Mouse (Mus musculus) hindbrain, embryonic 11.5 days (tissue): Measurements from ENCODE around the gene Gm28374. TPM values are rescaled to one million over a fixed set of nuclear protein-coding genes. Genes with fewer than 3 reads are reported as not detected.

Experiments
- ATAC-seq: fragments of 200-750 bp; cut with Nextera tagmentation; 2 replicates; pipeline ENCODE4 v1.8.0; 2017; ENCODE audit warnings: mild to moderate bottlenecking, moderate TSS enrichment, moderate library complexity; ENCODE audit not compliant: low FRiP score
- DNase-seq: peaks from one replicate; pipeline ENCODE4 v3.0.0-alpha.2; 2015; ENCODE audit warnings: low spot score
- H3K27ac ChIP-seq: fragments of 300-500 bp; sonication (generic); 2 replicates; pipeline ENCODE4 v1.5.1; 2014; ENCODE audit warnings: mild to moderate bottlenecking, low read depth, low read length
- H3K27me3 ChIP-seq: fragments of 300-500 bp; sonication (generic); 2 replicates; pipeline ENCODE4 v1.6.1; 2014; ENCODE audit warnings: mild to moderate bottlenecking, low read length, moderate library complexity, mixed read lengths; ENCODE audit not compliant: control insufficient read depth, insufficient read depth
- H3K36me3 ChIP-seq: fragments of 300-500 bp; sonication (generic); 2 replicates; pipeline ENCODE4 v1.6.1; 2014; ENCODE audit warnings: mild to moderate bottlenecking, low read length, moderate library complexity, mixed read lengths; ENCODE audit not compliant: control insufficient read depth, insufficient read depth
- H3K4me1 ChIP-seq: fragments of 300-500 bp; sonication (generic); replicated peaks from 2 replicates; pipeline ENCODE4 v1.6.1; 2014; ENCODE audit warnings: low read length, mixed read lengths; ENCODE audit not compliant: control insufficient read depth, insufficient read depth
- H3K4me2 ChIP-seq: fragments of 300-500 bp; sonication (generic); replicated peaks from 2 replicates; pipeline ENCODE4 v1.6.1; 2014; ENCODE audit warnings: mild to moderate bottlenecking, low read depth, low read length
- H3K4me3 ChIP-seq: fragments of 300-500 bp; sonication (generic); 2 replicates; pipeline ENCODE4 v1.5.1; 2014; ENCODE audit warnings: low read depth, low read length
- H3K9ac ChIP-seq: fragments of 300-500 bp; sonication (generic); 2 replicates; pipeline ENCODE4 v1.6.1; 2014; ENCODE audit warnings: low read depth, low read length
- H3K9me3 ChIP-seq: fragments of 300-500 bp; sonication (generic); 2 replicates; pipeline ENCODE4 v1.6.1; 2016; ENCODE audit warnings: low read length; ENCODE audit not compliant: control insufficient read depth
- WGBS: fragments of 180-500 bp; shearing (Covaris S2); extraction: QIAGEN DNeasy Blood & Tissue Kit; methylation state at CpG from one replicate; pipeline ENCODE4 v1.1.7; 2014; 5-methylcytosine and 5-hydroxymethylcytosine counted together
- polyA plus RNA-seq: library from polyadenylated mRNA; unstranded; fragments of >200 nt; fragmentation: Nextera tagmentation; extraction: Ambion mirVana; gene quantifications from 2 replicates; pipeline ENCODE4 v1.2.1, GENCODE M21; 2014

The Gm28374 gene
- polyA plus RNA-seq, 1 experiment from 2014 or later = 1.7 TPM

GRCm38 (mm10) chr19:6101186-6101585 is 19.1 kb upstream of the Gm28374 start:
- H3K4me3 ChIP-seq = no peak overlapping the region
- WGBS = 54% methylated on average over 6 of the region's 6 CpGs
- H3K36me3 ChIP-seq = no peaks in the 10 kb centered on the region
- H3K27ac ChIP-seq = no peak overlapping the region
- H3K4me2 ChIP-seq = no peak overlapping the region
- H3K27me3 ChIP-seq = no peaks in the 10 kb centered on the region
- no peak for ATAC-seq
- H3K9ac ChIP-seq = no peak overlapping the region
- DNase-seq = no peak
- no peaks in the 10 kb centered on the region for H3K9me3 ChIP-seq
- no peaks in the 10 kb centered on the region for H3K4me1 ChIP-seq

GRCm38 (mm10) chr19:6097847-6098246 is 15.8 kb upstream of the Gm28374 start:
- no peak for DNase-seq
- no peaks in the 10 kb centered on the region for H3K9me3 ChIP-seq
- 81% methylated on average over 3 of the region's 3 CpGs for WGBS
- H3K27ac ChIP-seq = no peak overlapping the region
- no peaks in the 10 kb centered on the region for H3K4me1 ChIP-seq
- no peak overlapping the region for H3K9ac ChIP-seq
- no peak overlapping the region for H3K4me2 ChIP-seq
- no peak overlapping the region for H3K4me3 ChIP-seq
- H3K27me3 ChIP-seq = no peaks in the 10 kb centered on the region
- ATAC-seq = no peak
- H3K36me3 ChIP-seq = no peaks in the 10 kb centered on the region

GRCm38 (mm10) chr19:6094119-6094518 is 12.1 kb upstream of the Gm28374 start, which contains the start of gene AC131692.1:
AC131692.1 (plus strand) TSS chr19:6094419.
- Histone ChIP-seq H3K27me3 (no peaks in the 10 kb centered on the region), H3K27ac (no peak within 1 kb of the TSS), H3K9me3 (no peaks in the 10 kb centered on the region), H3K4me2 (no peak within 1 kb of the TSS), H3K4me3 (no peak within 1 kb of the TSS), H3K4me1 (no peaks in the 10 kb centered on the region), H3K9ac (no peak within 1 kb of the TSS), H3K36me3 (peaks cover 12% of the 10 kb centered on the region)
- no peak for DNase-seq
- ATAC-seq = no peak
- WGBS = 91% methylated on average over 7 of the region's 7 CpGs

GRCm38 (mm10) chr19:6088841-6089240 is 6.8 kb upstream of the Gm28374 start:
- Histone ChIP-seq H3K4me2 (no peak overlapping the region), H3K27me3 (no peaks in the 10 kb centered on the region), H3K4me1 (peaks cover 4% of the 10 kb centered on the region), H3K9ac (no peak overlapping the region), H3K36me3 (peaks cover 12% of the 10 kb centered on the region), H3K27ac (no peak overlapping the region), H3K9me3 (no peaks in the 10 kb centered on the region), H3K4me3 (no peak overlapping the region)
- 98% methylated on average over 13 of the region's 13 CpGs for WGBS
- ATAC-seq (no peak), DNase-seq (no peak)

GRCm38 (mm10) chr19:6085417-6085879 is 3.4 kb upstream of the Gm28374 start:
- Histone ChIP-seq H3K9ac (peak overlapping the region; percentile 59), H3K27ac (no peak overlapping the region)

GRCm38 (mm10) chr19:6084478-6085248 is 2.6 kb upstream of the Gm28374 start, which contains the start of the genes Zfpl1 and Cdca5:
Zfpl1 (minus strand) TSS chr19:6084956.
Cdca5 (plus strand) TSS chr19:6084983.
- no peaks in the 10 kb centered on the region for H3K27me3 ChIP-seq
- under 1% methylated on average over 58 of the region's 58 CpGs for WGBS
- H3K36me3 ChIP-seq = no peaks in the 10 kb centered on the region; the same call in 1 of the 2 replicates
- peak within 1 kb of the TSS; percentile 73 for H3K9ac ChIP-seq
- peak; percentile 89 for ATAC-seq
- no peaks in the 10 kb centered on the region for H3K9me3 ChIP-seq
- H3K4me1 ChIP-seq = peaks cover 6% of the 10 kb centered on the region
- peak within 1 kb of the TSS; percentile 90 for H3K4me2 ChIP-seq
- peak within 1 kb of the TSS; percentile 78 for H3K4me3 ChIP-seq
- peak; percentile 100 for DNase-seq
- H3K27ac ChIP-seq = peak within 1 kb of the TSS; percentile 58; the same call in 1 of the 2 replicates

More at GRCm38 (mm10) chr19:6085417-6085879, 3.4 kb upstream of the Gm28374 start:
- Histone ChIP-seq H3K27me3 (no peaks in the 10 kb centered on the region), H3K4me3 (peak overlapping the region; percentile 78), H3K4me1 (peaks cover 6% of the 10 kb centered on the region), H3K9me3 (no peaks in the 10 kb centered on the region), H3K4me2 (peak overlapping the region; percentile 90), H3K36me3 (peaks cover 3% of the 10 kb centered on the region)
- under 1% methylated on average over 17 of the region's 17 CpGs for WGBS
- DNase-seq = peak; percentile 77
- ATAC-seq = peak; percentile 78

GRCm38 (mm10) chr19:6079983-6080480 is 2.0 kb downstream of the Gm28374 start, which contains the start of gene Tmem262:
Tmem262 (plus strand) TSS chr19:6080033.
- Histone ChIP-seq H3K27me3 (no peaks in the 10 kb centered on the region), H3K9me3 (no peaks in the 10 kb centered on the region), H3K9ac (no peak within 1 kb of the TSS), H3K36me3 (no peaks in the 10 kb centered on the region), H3K4me2 (no peak within 1 kb of the TSS), H3K4me3 (no peak within 1 kb of the TSS), H3K4me1 (peaks cover 12% of the 10 kb centered on the region), H3K27ac (no peak within 1 kb of the TSS)
- 93% methylated on average over 12 of the region's 12 CpGs for WGBS
- ATAC-seq = no peak
- no peak for DNase-seq

GRCm38 (mm10) chr19:6076564-6077393 is 5.3 kb downstream of the Gm28374 start, which contains the start of gene Vps51:
Vps51 (minus strand) TSS chr19:6077231.
- Histone ChIP-seq H3K4me2 (peak within 1 kb of the TSS; percentile 83), H3K27me3 (no peaks in the 10 kb centered on the region), H3K4me1 (peaks cover 5% of the 10 kb centered on the region; the same call in 1 of the 2 replicates), H3K9ac (peak within 1 kb of the TSS; percentile 60), H3K27ac (peak within 1 kb of the TSS; percentile 60; the same call in 1 of the 2 replicates), H3K36me3 (no peaks in the 10 kb centered on the region), H3K9me3 (no peaks in the 10 kb centered on the region), H3K4me3 (peak within 1 kb of the TSS; percentile 48)
- WGBS = 1% methylated on average over 33 of the region's 33 CpGs
- ATAC-seq (peak; percentile 80), DNase-seq (peak; percentile 88)
